Mouse (Mus musculus) frontal cortex, adult (tissue): ENCODE measurements around the gene Pde6h.

Experiments
- ATAC-seq: cut with Nextera tagmentation; 2 replicates; pipeline ENCODE4 v1.9.2; 2017; ENCODE audit warnings: mild to moderate bottlenecking, moderate library complexity, mixed read lengths; ENCODE audit not compliant: low TSS enrichment

Pde6h gene

DNA sequence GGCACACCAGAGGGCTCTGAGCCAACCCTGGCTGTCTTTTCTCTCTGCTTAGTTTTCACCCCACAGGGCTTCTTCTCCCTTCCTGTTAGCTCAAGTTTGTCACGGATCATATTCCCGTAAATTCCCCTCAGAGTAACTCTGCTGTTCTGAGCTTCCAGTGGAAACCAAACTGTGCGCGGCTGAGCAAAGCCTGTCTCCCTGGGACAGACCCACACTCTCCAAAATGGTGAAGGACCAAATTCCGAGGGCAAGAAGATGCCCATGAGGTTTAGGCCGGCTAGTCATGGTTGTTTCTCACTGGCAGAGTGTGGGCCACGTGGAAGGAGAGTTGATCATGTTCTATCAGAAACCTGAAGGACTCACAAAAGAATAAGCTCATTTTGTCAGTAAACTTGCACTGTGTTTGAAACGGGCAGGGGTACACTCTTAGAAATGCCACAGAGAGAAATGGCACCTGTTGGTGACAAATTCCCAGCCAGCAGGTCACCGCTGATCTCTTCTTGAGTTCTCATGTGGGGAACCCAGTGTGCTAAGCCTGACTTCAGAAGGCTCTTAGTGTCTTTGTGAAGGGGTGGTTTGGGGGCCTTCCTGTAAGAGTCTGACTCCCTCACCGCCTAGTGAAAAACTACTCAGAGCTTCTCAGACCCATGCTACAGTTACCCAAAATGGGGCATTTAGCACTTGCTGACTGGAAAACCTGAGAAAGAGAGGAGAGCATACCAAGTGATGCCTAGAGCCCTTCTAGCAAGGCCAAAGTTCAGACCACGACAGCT lies 16.7 kb downstream of the Pde6h start:
- ATAC-seq, result 0 out of 2 replicates have a peak, but pooled peaks have one; percentile 28

DNA sequence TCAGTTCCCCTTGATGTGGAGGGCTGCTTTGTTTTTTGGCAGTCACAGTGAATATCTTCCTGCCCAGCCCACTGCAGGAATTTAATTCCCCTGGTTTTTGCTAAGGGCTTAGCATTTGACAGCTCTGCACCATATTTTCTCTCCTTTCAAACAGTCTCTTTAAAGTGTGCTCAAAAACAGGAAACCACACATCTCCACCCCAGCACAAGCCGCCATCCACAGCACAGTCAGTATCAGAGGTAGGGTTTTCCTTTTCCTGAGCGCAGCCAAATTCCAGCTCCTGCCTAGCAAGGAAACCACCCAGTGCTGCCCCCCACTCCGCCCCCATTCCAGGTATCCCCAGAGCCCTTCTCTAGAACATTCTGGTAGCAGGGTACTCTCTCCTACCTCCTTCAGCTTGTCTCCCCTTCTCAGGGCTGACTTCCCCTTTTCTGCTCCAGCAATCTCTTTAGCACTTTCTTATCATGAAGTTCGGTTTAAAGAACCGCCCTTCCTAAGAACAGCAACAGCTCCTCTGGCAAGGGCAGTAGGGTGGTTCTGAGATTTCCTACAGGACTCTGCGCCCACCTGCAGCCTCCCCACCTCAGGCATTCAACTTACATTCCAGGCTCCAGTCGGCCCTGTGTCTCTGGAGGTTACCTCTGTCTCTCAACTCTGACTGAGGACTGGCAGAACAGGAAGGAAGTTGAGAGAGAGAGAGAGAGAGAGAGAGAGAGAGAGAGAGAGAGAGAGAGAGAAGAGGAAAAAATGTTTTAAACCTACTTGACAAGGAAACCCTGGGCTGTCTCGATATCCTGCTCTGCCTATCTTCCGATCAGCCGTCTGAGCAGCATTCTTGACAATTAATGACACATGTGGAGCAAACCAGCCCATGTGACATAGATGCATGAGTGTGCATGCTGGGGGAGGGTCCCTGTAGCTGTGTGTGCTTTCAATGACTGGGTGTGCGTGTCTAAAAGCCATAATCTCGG lies 17.7 kb downstream of the Pde6h start, which contains the start of gene Arhgdib:
TSS of gene Arhgdib (minus strand) at position 849 of the 971 bp plus-strand sequence.
- ATAC-seq, result peak; percentile 70

DNA sequence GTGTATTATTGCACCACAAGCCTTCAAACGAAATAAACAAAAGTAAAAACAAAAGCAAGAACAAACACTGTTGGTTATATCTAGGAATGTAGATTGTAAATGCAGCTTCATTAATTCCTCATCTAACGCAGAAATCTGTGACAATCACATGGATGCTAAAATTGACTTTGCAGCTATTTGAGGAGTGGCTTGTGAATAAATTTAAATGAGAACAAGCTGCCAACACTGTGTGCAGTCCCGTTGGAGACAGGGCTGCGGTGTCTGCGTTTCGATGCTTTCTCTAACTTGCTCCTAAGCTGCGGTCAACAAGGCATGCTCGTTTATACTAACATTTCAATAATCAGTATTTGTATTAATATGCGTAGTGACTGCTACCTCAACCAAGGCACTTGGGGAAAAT lies 18.6 kb downstream of the Pde6h start:
- ATAC-seq, result no peak; the same call in 1 of the 2 replicates

DNA sequence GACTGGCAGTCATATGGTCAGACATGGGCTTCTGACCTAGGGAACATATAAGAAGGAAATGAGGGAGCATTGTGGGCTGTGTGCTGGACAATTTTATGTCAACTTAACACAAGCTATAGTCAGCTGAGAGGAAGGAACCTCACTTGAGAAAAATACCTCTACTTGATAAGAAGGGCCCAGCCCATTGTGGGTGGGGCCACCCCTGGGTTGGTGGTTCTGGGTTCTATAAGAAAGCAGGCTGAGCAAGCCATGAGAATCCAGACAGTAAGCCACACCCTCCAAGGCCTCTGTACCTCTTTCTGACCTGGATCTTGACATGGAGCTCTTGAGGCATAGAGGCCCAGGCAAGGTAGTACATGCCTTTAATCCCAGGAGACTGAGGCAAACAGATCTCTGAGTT lies 19.8 kb downstream of the Pde6h start:
- no peak for ATAC-seq

DNA sequence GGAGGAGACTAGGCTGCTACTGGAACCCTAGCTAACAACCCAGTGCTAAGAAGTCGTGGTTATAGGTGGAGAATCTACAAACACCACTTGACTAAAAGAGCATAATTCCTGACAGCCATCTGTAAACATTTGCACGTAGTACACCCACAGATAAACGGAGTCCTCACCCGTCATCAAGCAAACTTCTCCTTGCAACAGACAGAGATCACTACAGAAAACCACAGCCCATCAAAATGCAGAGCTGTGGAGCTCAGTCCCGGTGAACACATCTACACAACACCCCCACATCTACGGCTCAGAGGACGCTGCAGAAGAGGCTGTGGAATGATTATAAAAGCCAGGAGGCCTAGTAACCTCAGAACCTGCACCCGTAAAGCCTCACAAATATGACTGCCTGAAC lies 20.9 kb downstream of the Pde6h start:
- peak; percentile 47; the same call in 1 of the 2 replicates for ATAC-seq

DNA sequence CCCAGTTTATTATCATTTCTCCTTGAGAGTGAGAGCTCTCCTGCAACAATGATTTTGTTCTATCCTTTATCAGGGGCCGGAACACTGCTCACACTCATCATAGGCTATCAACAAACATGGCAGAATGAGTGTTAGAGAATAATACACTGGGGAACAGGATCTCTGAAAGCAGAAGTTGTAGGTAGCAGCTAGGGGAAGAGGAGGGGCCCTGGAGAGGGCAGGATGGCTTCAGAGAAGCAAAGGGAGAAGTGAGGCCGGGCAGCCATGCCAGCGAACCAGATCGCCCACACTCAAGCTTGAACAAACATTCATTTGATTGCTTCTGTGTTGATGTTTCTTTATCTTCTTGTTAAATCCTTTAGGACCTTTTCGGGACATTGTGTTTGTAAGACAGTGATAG lies 22.6 kb downstream of the Pde6h start:
- ATAC-seq, result no peak

DNA sequence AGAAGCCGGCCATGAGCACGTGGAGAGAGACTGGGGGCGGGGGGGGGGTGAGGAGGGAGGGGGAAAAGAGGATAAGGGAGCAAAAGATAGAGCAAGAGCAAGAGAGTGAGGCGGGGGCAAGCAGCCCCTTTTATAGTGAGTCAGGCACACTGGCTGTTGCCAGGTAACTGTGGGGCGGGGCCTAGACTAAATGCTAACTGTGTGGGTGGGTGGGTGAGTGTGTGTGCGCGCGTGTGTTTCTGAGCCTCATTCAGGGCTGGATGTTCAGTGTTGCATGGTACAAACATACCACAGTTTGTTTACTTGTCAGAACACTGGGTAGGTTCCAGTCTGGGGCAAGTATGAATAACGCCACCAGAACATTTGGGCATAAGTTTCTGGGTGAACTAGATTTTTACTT lies 23.3 kb downstream of the Pde6h start:
- no peak for ATAC-seq

DNA sequence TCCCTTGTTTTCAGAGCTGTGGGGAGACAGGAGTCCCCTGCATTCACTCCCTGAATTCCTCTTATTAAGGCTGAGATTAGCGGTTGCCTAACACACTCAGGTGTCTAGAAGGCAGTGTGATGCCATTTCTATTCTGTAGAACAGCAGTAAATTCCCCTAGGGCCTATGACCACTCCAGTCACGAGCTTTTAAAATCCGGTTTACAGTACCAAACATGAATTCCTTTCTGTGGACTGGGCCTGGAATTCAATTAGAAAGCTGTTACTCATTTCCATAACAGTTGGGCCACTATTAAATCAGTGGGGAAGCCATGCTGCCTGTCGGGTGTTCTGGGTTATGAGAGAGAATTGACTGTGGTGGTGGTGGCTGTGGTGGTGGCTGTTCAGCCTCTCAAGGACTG lies 24.1 kb downstream of the Pde6h start:
- no peak for ATAC-seq

DNA sequence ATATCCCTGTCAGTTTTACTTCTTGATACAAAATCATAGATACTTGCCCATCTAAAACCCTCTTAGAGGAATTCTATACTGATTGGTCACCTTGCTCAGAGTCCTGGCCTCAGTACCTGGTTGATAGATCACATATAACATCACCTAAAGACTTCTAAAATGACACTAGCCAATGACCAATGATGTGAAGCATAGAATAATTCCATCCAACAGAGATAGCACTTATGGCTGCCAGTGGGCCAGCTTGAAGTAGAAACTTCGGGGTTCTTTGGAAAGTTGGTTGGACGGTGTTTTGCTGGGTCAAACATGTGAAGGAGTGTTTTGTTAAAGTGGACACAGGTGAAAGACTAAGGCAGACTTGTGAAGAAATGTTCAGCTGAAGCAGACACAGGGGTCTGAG lies 26.5 kb downstream of the Pde6h start:
- ATAC-seq, result no peak

DNA sequence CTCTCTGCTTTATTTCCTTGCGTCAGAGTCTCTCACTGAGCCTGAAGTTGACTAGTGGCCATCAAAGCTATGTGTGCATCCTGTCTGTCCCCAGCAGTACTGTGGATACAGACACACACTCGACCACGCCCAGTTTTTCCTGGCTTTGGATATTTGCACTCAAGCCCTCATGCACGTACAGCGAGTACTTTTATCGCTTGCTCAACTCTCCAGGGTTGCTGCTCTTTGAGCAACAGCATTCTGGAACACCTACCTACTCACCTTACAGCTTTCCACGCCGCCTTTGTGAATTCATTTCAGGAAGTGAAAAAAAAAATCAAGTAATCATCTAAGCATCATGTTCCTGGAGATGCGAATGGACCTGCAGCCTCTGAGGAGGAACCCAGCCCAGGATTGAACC lies 29.3 kb downstream of the Pde6h start:
- no peak for ATAC-seq

DNA sequence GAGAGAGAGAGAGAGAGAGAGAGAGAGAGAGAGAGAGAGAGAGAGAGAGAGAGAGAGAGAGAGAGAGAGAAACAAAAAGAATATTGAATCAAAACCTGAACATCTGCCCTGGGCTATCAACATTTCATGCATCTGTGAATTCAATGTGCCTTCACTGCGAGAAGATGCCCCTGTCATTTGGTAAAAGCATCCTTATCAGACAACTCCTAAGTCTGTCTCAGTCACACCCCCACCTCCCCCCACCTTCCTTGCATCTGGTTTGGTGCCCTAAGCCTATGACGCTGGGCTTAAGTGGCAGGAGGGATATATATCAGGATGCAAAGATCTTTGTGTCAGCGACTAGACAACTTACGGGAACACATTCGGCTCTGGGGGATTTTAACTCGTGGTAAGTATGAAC lies 30.6 kb downstream of the Pde6h start:
- no peak for ATAC-seq

DNA sequence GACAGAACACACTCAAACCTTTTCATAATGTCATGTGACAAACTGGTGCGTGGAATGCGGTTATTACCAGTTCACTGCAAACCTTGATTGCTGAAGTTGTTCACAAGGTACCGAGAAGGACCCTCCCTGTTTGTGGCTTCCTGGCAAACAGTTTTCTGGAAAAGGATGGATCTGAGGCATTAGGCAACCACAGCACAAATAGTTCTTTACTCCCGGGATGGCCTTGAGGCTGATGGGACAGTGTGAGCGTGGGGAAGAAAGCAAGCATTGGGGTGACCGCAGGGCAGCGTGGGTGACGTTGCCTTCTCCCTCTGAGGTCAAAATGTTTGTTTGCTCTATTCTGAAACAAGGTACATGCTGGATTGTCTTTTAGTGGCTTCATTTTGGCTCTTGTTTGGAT lies 31.1 kb downstream of the Pde6h start:
- ATAC-seq, result no peak

DNA sequence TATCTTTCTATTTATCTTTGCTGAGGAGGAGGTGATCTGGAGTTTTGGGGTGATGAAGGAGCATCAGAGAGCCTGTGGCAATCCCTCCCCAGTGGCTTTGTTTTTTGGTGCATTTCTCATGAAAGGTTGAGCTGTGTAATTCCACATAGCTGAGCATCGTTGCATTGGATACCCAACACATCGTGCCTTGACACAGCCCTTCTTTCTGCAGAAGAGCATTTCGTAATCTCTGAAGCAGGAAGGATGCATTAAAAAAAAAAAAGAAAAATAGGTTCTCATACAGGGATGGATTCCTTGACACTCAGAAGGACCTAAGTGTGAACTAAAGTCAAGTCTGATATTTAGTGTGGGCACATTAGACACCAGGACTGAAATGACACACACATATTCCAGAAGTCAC lies 31.6 kb downstream of the Pde6h start:
- no peak for ATAC-seq

DNA sequence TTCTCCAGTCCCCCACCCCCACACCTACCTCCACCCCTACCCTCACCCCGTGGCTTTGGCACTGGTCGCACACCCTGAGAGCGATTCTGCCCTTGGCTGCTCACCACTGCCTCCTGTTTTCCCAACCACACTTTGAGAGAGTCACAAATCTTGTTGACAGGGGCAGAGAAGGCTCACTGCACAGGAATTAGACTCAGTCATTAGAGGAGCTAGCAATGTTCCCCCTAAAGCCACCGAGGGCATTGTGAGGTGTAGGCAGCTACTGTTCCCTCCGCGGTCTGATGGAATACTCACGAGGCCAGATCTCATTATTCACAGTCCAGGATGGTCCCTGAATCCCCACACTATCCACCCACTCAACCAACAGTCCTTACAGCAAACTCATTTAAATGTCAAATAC lies 33.4 kb downstream of the Pde6h start:
- no peak for ATAC-seq

DNA sequence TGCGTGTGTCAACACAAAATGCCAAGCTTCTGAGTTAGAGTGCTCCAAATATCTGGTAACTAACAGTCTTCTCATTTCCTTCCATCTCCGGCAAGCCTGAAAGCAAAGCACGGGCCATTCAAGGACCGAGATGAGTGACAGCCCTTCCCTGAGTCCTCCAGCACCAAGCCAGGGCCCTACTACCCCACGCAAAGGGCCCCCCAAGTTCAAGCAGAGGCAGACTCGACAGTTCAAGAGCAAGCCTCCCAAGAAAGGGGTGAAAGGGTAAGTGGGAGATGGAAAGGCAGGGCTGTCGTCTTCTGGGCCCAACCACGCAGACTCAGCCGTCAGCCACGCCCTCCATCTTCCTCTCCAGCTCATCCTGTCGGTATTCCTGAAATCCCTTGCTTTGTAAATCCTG lies 35.5 kb downstream of the Pde6h start:
- ATAC-seq, result no peak

DNA sequence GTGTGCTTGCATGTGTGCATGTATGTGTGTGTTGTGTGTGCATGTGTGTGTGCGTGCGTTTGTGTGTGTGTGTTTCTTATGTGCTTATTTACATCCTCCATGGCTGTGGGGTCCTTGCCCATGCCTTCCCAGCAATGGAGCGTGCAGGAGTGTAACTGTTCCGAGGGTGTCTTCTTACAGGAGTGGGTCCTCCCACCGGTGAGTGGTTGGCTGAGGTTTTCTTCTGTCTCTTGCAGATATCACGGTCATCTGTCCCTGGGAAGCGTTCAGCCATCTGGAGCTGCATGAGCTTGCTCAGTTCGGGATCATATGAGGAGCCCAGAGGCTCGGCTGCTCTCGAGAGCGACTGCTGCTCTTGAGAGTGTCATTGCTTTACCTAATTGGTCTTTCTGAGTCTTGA lies 39.3 kb downstream of the Pde6h start:
- ATAC-seq, result no peak

DNA sequence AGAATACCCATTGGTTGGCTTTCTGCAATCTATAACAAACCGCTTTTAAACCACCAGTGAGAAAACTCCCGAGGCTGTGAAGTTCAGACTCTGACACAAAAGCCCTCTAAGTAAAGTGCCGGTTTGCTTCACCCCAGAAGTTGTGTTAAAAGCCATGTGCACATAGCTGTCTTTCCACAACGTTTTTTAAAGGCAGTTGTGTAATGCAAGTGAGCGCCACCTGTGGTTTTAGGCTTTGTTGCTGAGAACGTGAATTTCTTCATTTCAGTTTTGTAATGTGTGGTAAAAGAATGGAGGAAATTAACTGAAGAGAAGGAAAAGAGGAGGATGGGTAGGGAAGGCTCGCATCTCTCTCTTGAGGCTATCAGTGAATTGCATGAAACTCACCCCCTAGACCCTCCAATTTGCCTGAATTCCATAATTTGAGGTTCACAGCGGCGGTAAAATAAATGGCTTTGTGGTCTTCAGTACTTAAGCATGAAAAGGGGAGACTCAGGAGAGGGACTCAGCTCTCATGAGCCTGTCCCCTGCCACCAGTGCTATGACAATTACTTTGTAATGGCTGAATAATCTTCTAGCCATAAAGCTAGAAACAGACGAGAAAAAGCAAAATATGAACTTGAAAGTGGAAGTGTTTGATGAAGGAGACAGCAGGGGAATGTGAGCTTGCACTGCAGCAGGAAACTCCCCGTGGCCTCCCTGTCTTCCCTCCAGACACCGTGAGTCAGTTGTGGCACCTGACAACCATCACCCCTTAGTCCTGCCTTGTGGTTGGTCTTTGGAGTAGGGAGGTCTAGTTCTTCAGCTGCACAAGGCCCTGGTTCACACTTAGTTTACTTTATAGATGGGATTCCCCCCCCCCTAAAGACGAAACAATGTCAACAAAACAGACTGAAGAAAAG lies 41.2 kb downstream of the Pde6h start:
- no peak for ATAC-seq

DNA sequence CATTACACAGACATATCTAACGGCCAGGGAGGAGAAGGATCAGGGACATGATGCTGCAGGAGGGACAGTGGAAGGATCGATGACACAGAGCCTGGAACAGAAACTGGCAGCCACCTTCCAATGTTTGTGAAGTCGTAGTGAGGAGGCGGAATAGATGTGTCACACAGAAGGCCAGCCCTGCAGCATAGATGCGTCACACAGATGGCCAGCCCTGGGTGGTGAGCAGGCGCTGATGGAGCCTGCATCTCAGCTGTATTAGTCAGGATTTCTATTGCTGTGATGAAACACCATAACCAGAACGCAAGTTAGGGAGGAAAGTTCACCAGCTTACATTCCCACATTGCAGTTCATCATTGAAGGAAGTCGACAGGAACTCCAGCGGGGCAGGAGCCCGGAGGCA lies 42.3 kb downstream of the Pde6h start:
- peak; percentile 91 for ATAC-seq

DNA sequence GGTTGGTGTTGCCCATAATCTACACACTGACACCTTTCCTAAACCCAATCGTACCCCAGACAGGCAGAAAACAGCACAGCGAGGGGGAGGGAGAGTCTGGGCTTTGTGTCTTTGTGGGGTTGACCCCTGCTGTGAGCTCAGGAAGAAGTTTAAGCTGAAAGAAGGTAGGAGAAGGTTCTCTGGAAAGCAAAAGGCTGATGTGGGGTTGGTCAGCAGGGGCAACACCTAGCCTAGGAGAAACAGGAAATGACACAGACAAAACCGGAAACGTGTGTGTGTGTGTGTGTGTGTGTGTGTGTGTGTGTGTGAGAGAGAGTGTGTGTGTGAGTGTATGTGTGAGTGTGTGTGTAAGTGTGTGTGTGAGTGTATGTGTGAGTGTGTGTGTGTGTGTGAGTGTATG lies 43.8 kb downstream of the Pde6h start:
- no peak for ATAC-seq

DNA sequence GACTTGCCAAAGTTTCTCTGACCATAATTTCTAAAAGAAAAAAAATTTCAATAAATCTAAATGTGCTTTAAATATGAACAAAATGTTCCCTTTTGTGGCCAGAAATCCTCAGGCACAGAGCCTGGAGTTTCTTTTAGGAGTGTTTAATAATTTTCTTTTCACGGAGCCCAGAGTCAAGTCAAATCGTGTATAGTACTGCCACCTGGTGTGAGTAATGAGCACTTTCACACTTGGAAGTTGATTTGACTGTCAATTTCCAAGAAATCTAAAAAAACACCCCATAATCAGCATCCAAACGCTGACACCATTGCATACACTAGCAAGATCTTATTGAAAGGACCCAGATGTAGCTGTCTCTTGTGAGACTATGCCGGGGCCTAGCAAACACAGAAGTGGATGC lies 45.2 kb downstream of the Pde6h start:
- ATAC-seq, result peak; percentile 67; the same call in 1 of the 2 replicates

DNA sequence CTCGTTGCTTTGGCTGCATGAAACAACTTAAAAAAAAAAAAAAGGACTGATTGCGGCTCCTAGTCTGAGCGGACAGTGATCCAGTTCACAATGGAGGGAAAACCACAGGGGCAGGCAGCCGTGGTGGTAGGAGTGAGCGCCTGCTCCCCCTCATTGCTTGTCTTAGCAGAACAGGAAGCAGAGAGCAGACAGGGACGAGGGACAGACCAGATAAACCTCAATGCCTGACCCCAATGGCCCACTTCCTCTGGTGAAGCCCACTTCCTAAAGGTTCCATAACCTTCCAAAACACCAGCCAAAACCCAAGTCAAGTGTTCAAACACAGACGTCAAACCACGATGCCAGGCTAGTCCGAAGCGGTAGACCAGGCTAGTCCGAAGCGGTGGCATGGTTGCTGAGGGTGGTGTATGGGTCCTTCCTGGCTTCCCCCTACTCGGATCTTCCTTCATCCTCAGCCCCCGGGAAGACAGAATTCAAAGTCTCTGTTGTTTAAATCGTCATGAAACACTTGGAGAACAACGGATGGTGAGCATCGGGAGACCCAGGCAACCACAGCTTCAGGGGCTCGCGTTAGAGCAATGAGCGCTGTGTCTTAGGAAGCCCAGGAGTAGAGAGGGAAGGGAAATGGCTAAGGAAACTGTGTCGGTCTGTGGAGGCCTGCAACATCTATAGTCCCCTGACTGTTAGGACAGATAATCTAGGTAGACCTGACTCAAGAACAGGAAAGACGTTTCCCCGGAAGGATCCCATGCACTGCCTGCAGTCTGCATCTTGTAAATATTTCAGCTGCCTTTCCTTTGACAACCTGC lies 55.8 kb downstream of the Pde6h start:
- ATAC-seq, result no peak
